Mouse (Mus musculus) midbrain, embryonic 11.5 days (tissue): ENCODE data around the gene Gm21897. TPM values are rescaled to one million over a fixed set of nuclear protein-coding genes. Genes with fewer than 3 reads are reported as not detected.

Source experiments
- ATAC-seq: fragments of 200-750 bp; cut with Nextera tagmentation; 2 replicates; pipeline ENCODE4 v1.8.0; 2017; ENCODE audit warnings: moderate TSS enrichment, moderate library complexity; ENCODE audit not compliant: low FRiP score
- DNase-seq: peaks from one replicate; pipeline ENCODE4 v3.0.0; 2015; ENCODE audit warnings: low spot score; ENCODE audit errors: missing footprints
- H3K27ac ChIP-seq: fragments of 300-500 bp; sonication (generic); 2 replicates; pipeline ENCODE4 v1.5.1; 2014; ENCODE audit warnings: low read depth, low read length
- H3K27me3 ChIP-seq: fragments of 300-500 bp; sonication (generic); 2 replicates; pipeline ENCODE4 v1.6.1; 2014; ENCODE audit warnings: mild to moderate bottlenecking, low read length, moderate library complexity, mixed read lengths; ENCODE audit not compliant: control insufficient read depth, insufficient read depth
- H3K36me3 ChIP-seq: fragments of 300-500 bp; sonication (generic); 2 replicates; pipeline ENCODE4 v1.6.1; 2014; ENCODE audit warnings: mild to moderate bottlenecking, low read length, moderate library complexity, mixed read lengths; ENCODE audit not compliant: control insufficient read depth, insufficient read depth
- H3K4me1 ChIP-seq: fragments of 300-500 bp; sonication (generic); 2 replicates; pipeline ENCODE4 v1.6.1; 2014; ENCODE audit warnings: low read length; ENCODE audit not compliant: control insufficient read depth, insufficient read depth
- H3K4me2 ChIP-seq: fragments of 300-500 bp; sonication (generic); 2 replicates; pipeline ENCODE4 v1.6.1; 2014; ENCODE audit warnings: mild to moderate bottlenecking, moderate library complexity
- H3K4me3 ChIP-seq: fragments of 300-500 bp; sonication (generic); 2 replicates; pipeline ENCODE4 v1.5.1; 2014; ENCODE audit warnings: low read depth, low read length
- H3K9ac ChIP-seq: fragments of 300-500 bp; sonication (generic); 2 replicates; pipeline ENCODE4 v1.6.1; 2014; ENCODE audit warnings: low read length
- H3K9me3 ChIP-seq: fragments of 300-500 bp; sonication (generic); 2 replicates; pipeline ENCODE4 v1.6.1; 2016; ENCODE audit warnings: low read length; ENCODE audit not compliant: control insufficient read depth
- WGBS: fragments of 180-500 bp; shearing (Covaris S2); extraction: QIAGEN DNeasy Blood & Tissue Kit; methylation state at CpG from one replicate; pipeline ENCODE4 v1.1.7; 2014; 5-methylcytosine and 5-hydroxymethylcytosine counted together
- polyA plus RNA-seq: library from polyadenylated mRNA; unstranded; fragments of >200 nt; fragmentation: Nextera tagmentation; extraction: Ambion mirVana; gene quantifications from 2 replicates; pipeline ENCODE4 v1.2.1, GENCODE M21; 2014

The Gm21897 gene
- polyA plus RNA-seq, 1 experiment from 2014 or later, result not detected

GRCm38 (mm10) chr16:15349381-15349780 lies 32.1 kb downstream of the Gm21897 start:
- H3K4me2 ChIP-seq, result no peak overlapping the region
- 82% methylated on average over 2 of the region's 2 CpGs for WGBS
- no peak overlapping the region for H3K4me3 ChIP-seq
- no peak overlapping the region for H3K27ac ChIP-seq
- H3K9me3 ChIP-seq, result no peaks in the 10 kb centered on the region
- H3K4me1 ChIP-seq, result no peaks in the 10 kb centered on the region
- H3K36me3 ChIP-seq, result no peaks in the 10 kb centered on the region
- DNase-seq, result no peak
- no peak for ATAC-seq
- no peaks in the 10 kb centered on the region for H3K27me3 ChIP-seq
- no peak overlapping the region for H3K9ac ChIP-seq

GRCm38 (mm10) chr16:15351301-15351700 lies 34.0 kb downstream of the Gm21897 start:
- H3K4me2 ChIP-seq, result no peak overlapping the region
- 85% methylated on average over 1 of the region's 1 CpGs for WGBS
- no peaks in the 10 kb centered on the region for H3K36me3 ChIP-seq
- H3K27me3 ChIP-seq, result no peaks in the 10 kb centered on the region
- no peak overlapping the region for H3K4me3 ChIP-seq
- no peaks in the 10 kb centered on the region for H3K4me1 ChIP-seq
- ATAC-seq (no peak), DNase-seq (no peak)
- no peaks in the 10 kb centered on the region for H3K9me3 ChIP-seq
- H3K9ac ChIP-seq, result no peak overlapping the region
- no peak overlapping the region for H3K27ac ChIP-seq

- no peak overlapping the region for H3K4me2 ChIP-seq
- 51% methylated on average over 2 of the region's 2 CpGs for WGBS
- no peak overlapping the region for H3K9ac ChIP-seq
- no peak overlapping the region for H3K4me3 ChIP-seq
- no peaks in the 10 kb centered on the region for H3K27me3 ChIP-seq
- H3K4me1 ChIP-seq, result no peaks in the 10 kb centered on the region
- no peak for ATAC-seq
- no peaks in the 10 kb centered on the region for H3K9me3 ChIP-seq
- DNase-seq, result no peak
- no peaks in the 10 kb centered on the region for H3K36me3 ChIP-seq
- H3K27ac ChIP-seq, result no peak overlapping the region
These were observed 35.1 kb downstream of the Gm21897 start for GRCm38 (mm10) chr16:15352320-15352719.

GRCm38 (mm10) chr16:15354901-15355300 lies 37.6 kb downstream of the Gm21897 start:
- no peaks in the 10 kb centered on the region for H3K4me1 ChIP-seq
- no peak overlapping the region for H3K4me2 ChIP-seq
- no peak overlapping the region for H3K9ac ChIP-seq
- DNase-seq, result no peak
- no peak for ATAC-seq
- H3K27ac ChIP-seq, result no peak overlapping the region
- no peaks in the 10 kb centered on the region for H3K27me3 ChIP-seq
- no peaks in the 10 kb centered on the region for H3K36me3 ChIP-seq
- no peaks in the 10 kb centered on the region for H3K9me3 ChIP-seq
- WGBS, result 72% methylated on average over 2 of the region's 2 CpGs
- H3K4me3 ChIP-seq, result no peak overlapping the region

GRCm38 (mm10) chr16:15355339-15355738 lies 38.1 kb downstream of the Gm21897 start:
- Histone ChIP-seq H3K4me2 (no peak overlapping the region), H3K27ac (no peak overlapping the region), H3K9me3 (no peaks in the 10 kb centered on the region), H3K4me1 (no peaks in the 10 kb centered on the region), H3K36me3 (no peaks in the 10 kb centered on the region), H3K9ac (no peak overlapping the region), H3K4me3 (no peak overlapping the region), H3K27me3 (no peaks in the 10 kb centered on the region)
- 87% methylated on average over 1 of the region's 1 CpGs for WGBS
- ATAC-seq (no peak), DNase-seq (no peak)

GRCm38 (mm10) chr16:15357766-15358165 lies 40.5 kb downstream of the Gm21897 start:
- Histone ChIP-seq H3K27ac (no peak overlapping the region), H3K27me3 (no peaks in the 10 kb centered on the region), H3K36me3 (no peaks in the 10 kb centered on the region), H3K4me2 (no peak overlapping the region), H3K4me1 (no peaks in the 10 kb centered on the region), H3K9ac (no peak overlapping the region), H3K4me3 (no peak overlapping the region), H3K9me3 (no peaks in the 10 kb centered on the region)
- ATAC-seq (no peak), DNase-seq (no peak)

- no peak overlapping the region for H3K9ac ChIP-seq
- H3K9me3 ChIP-seq, result no peaks in the 10 kb centered on the region
- no peak overlapping the region for H3K27ac ChIP-seq
- no peaks in the 10 kb centered on the region for H3K4me1 ChIP-seq
- ATAC-seq (no peak), DNase-seq (no peak)
- H3K27me3 ChIP-seq, result no peaks in the 10 kb centered on the region
- no peak overlapping the region for H3K4me2 ChIP-seq
- H3K36me3 ChIP-seq, result no peaks in the 10 kb centered on the region
- 82% methylated on average over 3 of the region's 3 CpGs for WGBS
- H3K4me3 ChIP-seq, result no peak overlapping the region
These were observed 42.0 kb downstream of the Gm21897 start for GRCm38 (mm10) chr16:15359110-15359782.

- no peaks in the 10 kb centered on the region for H3K9me3 ChIP-seq
- no peaks in the 10 kb centered on the region for H3K36me3 ChIP-seq
- no peak overlapping the region for H3K9ac ChIP-seq
- DNase-seq (no peak), ATAC-seq (no peak)
- no peak overlapping the region for H3K4me3 ChIP-seq
- no peaks in the 10 kb centered on the region for H3K27me3 ChIP-seq
- H3K4me2 ChIP-seq, result no peak overlapping the region
- H3K4me1 ChIP-seq, result no peaks in the 10 kb centered on the region
- H3K27ac ChIP-seq, result no peak overlapping the region
These were observed 43.6 kb downstream of the Gm21897 start for GRCm38 (mm10) chr16:15360825-15361224.
